Mouse (Mus musculus) hindbrain, embryonic 15.5 days (tissue): ENCODE measurements around the gene N4bp2l2. TPM values are rescaled to one million over a fixed set of nuclear protein-coding genes. Genes with fewer than 3 reads are reported as not detected.

Experiments used
- ATAC-seq: fragments of 200-750 bp; cut with Nextera tagmentation; 2 replicates; pipeline ENCODE4 v1.8.0; 2017; ENCODE audit warnings: low read depth, moderate number of reproducible peaks, moderate TSS enrichment; ENCODE audit not compliant: low FRiP score
- H3K27ac ChIP-seq: fragments of 300-500 bp; sonication (generic); replicated peaks from 2 replicates; pipeline ENCODE4 v1.5.1; 2015; ENCODE audit warnings: mild to moderate bottlenecking, inconsistent platforms
- H3K27me3 ChIP-seq: fragments of 300-500 bp; sonication (generic); 2 replicates; pipeline ENCODE4 v1.6.1; 2015; ENCODE audit warnings: control low read depth, inconsistent platforms
- H3K36me3 ChIP-seq: fragments of 300-500 bp; sonication (generic); 2 replicates; pipeline ENCODE4 v1.6.1; 2015; ENCODE audit warnings: control low read depth, inconsistent platforms
- H3K4me1 ChIP-seq: fragments of 300-500 bp; sonication (generic); replicated peaks from 2 replicates; pipeline ENCODE4 v1.6.1; 2015; ENCODE audit warnings: control low read depth, inconsistent platforms
- H3K4me2 ChIP-seq: fragments of 300-500 bp; sonication (generic); 2 replicates; pipeline ENCODE4 v1.6.1; 2015; ENCODE audit warnings: moderate library complexity, mild to moderate bottlenecking, inconsistent platforms
- H3K4me3 ChIP-seq: fragments of 300-500 bp; sonication (generic); 2 replicates; pipeline ENCODE4 v1.5.1; 2015; ENCODE audit warnings: mild to moderate bottlenecking, inconsistent platforms
- H3K9ac ChIP-seq: fragments of 300-500 bp; sonication (generic); 2 replicates; pipeline ENCODE4 v1.6.1; 2015; ENCODE audit warnings: inconsistent platforms
- H3K9me3 ChIP-seq: fragments of 300-500 bp; sonication (generic); 2 replicates; pipeline ENCODE4 v1.6.1; 2016; ENCODE audit warnings: control low read depth, inconsistent platforms
- WGBS: fragments of 180-500 bp; shearing (Covaris S2); methylation state at CpG from one replicate; pipeline ENCODE4 v1.1.7; 2015; 5-methylcytosine and 5-hydroxymethylcytosine counted together
- polyA plus RNA-seq: library from polyadenylated mRNA; unstranded; fragments of >200 nt; fragmentation: Nextera tagmentation; extraction: Ambion mirVana; gene quantifications from 2 replicates; pipeline ENCODE4 v1.2.1, GENCODE M21; 2015

The N4bp2l2 gene
- polyA plus RNA-seq, 1 experiment from 2014 or later = 30.4 TPM

GRCm38 (mm10) chr5:150592904-150593755 lies 72.9 kb downstream of the N4bp2l2 start:
- Histone ChIP-seq H3K9me3 (no peaks in the 10 kb centered on the region), H3K27me3 (peaks cover 14% of the 10 kb centered on the region), H3K9ac (peak overlapping the region; percentile 80), H3K4me2 (peak overlapping the region; percentile 92), H3K27ac (peak overlapping the region; percentile 77), H3K4me1 (peaks cover 16% of the 10 kb centered on the region), H3K4me3 (peak overlapping the region; percentile 90), H3K36me3 (no peaks in the 10 kb centered on the region; the same call in 1 of the 2 replicates)
- WGBS = 8% methylated on average over 40 of the region's 40 CpGs
- ATAC-seq = peak; percentile 55; the same call in 1 of the 2 replicates

DNA sequence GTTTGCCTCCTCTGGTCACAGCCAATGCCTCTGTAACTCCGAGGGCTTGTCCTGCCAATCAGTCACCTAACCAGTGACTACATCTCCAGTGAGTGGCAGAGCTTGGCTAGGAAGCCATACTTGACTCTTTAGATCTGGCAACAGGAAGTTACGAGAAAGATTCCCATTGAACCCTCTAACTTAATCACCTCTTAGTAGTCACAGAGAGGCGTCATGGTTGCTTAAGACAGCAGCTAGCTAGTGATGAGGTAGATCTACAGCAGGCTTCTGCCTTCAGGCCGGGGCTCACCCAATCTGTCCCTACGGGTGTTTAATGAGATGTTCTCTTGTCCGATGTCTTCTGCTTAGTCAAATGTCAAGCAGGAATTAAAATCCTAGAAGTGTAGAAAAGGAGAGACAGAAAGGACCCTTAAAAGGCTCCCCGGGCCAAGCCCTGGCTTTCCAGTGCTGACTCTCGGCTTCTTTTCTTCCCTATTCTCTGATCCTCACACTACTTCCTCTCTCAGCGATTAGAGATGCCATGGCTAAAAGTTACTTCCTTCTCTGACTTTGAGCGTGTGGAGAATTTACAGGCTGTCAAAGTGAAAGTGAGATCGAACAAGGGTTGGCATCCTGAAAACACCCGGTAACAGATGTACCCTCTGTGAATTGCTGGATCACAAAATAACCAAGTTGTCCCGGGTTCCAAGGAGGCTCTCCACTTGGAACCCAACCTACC lies 73.6 kb downstream of the N4bp2l2 start:
- Histone ChIP-seq H3K9ac (0 out of 2 replicates have a peak overlapping the region, but pooled peaks have one; percentile 80), H3K36me3 (no peaks in the 10 kb centered on the region; the same call in 1 of the 2 replicates), H3K4me3 (peak overlapping the region; percentile 90), H3K27me3 (peaks cover 14% of the 10 kb centered on the region), H3K4me1 (peaks cover 16% of the 10 kb centered on the region), H3K4me2 (peak overlapping the region; percentile 92), H3K9me3 (no peaks in the 10 kb centered on the region), H3K27ac (no peak overlapping the region)
- WGBS = 84% methylated on average over 13 of the region's 13 CpGs
- ATAC-seq = no peak

- Histone ChIP-seq H3K36me3 (no peaks in the 10 kb centered on the region; the same call in 1 of the 2 replicates), H3K27me3 (0 out of 2 replicates have a peak, but pooled peaks cover 4% of the 10 kb centered on the region), H3K27ac (no peak overlapping the region), H3K9ac (no peak overlapping the region), H3K4me1 (peaks cover 13% of the 10 kb centered on the region), H3K4me2 (no peak overlapping the region), H3K4me3 (no peak overlapping the region), H3K9me3 (no peaks in the 10 kb centered on the region)
- 80% methylated on average over 2 of the region's 2 CpGs for WGBS
- no peak for ATAC-seq
Observed at GRCm38 (mm10) chr5:150589945-150590344, 76.0 kb downstream of the N4bp2l2 start.

DNA sequence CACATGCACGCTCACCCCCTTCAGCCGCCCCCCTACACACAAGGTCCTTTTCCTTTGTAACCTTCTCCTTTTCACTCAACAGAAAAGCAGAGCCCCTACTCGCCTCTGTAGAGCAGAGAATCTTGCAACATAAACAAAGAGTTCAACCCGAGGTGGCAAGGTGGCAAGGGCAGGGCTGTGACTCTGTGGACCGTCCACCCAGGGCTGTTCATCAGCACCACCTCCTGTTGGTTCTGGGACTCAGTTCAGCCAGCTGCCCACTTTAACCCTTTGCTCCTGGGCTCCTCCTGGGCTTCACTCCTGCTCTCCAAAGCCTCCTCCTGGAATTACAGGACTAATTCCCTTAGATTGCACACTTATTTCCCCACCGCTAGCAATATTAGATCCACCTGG lies 81.7 kb downstream of the N4bp2l2 start:
- H3K27me3 ChIP-seq = no peaks in the 10 kb centered on the region
- H3K9me3 ChIP-seq = no peaks in the 10 kb centered on the region
- no peaks in the 10 kb centered on the region for H3K36me3 ChIP-seq
- no peak overlapping the region for H3K9ac ChIP-seq
- no peaks in the 10 kb centered on the region for H3K4me1 ChIP-seq
- H3K27ac ChIP-seq = no peak overlapping the region
- WGBS = 47% methylated on average over 6 of the region's 6 CpGs
- no peak for ATAC-seq
- H3K4me3 ChIP-seq = no peak overlapping the region
- H3K4me2 ChIP-seq = no peak overlapping the region

- no peaks in the 10 kb centered on the region for H3K27me3 ChIP-seq
- H3K4me2 ChIP-seq = no peak overlapping the region
- WGBS = 65% methylated on average over 5 of the region's 5 CpGs
- H3K4me3 ChIP-seq = no peak overlapping the region
- H3K9me3 ChIP-seq = no peaks in the 10 kb centered on the region
- H3K27ac ChIP-seq = no peak overlapping the region
- no peak for ATAC-seq
- H3K36me3 ChIP-seq = no peaks in the 10 kb centered on the region
- H3K4me1 ChIP-seq = no peaks in the 10 kb centered on the region
- H3K9ac ChIP-seq = no peak overlapping the region
Observed at GRCm38 (mm10) chr5:150583622-150584336, 82.2 kb downstream of the N4bp2l2 start.

DNA sequence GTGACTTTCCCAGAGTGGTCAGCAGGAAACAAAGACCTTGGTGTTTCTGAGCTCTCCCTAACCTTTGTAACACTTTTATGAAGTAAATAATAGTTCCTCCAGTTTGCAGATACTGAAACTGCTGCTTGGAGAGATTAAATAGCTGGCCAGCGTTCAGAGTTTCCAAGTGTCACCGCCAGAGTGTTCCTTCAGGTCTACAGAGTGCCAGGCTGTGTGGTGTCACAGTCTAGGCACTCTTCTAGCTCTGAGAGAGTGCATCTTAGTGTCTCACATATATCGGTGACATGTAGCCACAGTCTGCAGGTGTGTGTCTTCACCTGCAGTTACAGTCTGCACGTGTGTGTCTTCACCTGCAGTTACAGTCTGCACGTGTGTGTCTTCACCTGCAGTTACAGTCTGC lies 82.8 kb downstream of the N4bp2l2 start:
- H3K9ac ChIP-seq = no peak overlapping the region
- no peaks in the 10 kb centered on the region for H3K9me3 ChIP-seq
- no peak overlapping the region for H3K27ac ChIP-seq
- no peak overlapping the region for H3K4me3 ChIP-seq
- H3K36me3 ChIP-seq = no peaks in the 10 kb centered on the region
- no peak for ATAC-seq
- H3K27me3 ChIP-seq = no peaks in the 10 kb centered on the region
- H3K4me2 ChIP-seq = no peak overlapping the region
- 84% methylated on average over 5 of the region's 5 CpGs for WGBS
- no peaks in the 10 kb centered on the region for H3K4me1 ChIP-seq

DNA sequence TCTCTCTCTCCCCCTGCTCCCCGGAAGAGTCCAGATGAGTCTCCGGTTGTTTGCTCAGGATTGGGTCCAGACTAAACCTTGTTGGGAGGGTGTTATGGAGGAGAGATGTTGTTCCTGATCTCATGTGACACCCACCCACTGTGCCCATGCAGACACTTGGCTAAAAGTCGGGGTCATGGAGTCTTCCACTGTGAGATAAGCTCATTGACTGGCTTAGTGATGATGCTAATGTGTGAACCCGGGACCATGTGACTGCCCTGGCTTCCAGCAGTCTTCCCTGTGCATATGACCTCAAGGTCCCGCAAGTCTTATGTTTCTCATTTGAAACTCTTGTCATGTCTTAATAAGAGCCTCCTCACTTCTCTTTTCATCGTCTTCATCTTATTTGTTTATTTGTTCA lies 84.8 kb downstream of the N4bp2l2 start:
- no peak overlapping the region for H3K27ac ChIP-seq
- no peaks in the 10 kb centered on the region for H3K4me1 ChIP-seq
- no peaks in the 10 kb centered on the region for H3K27me3 ChIP-seq
- no peaks in the 10 kb centered on the region for H3K9me3 ChIP-seq
- no peak overlapping the region for H3K4me3 ChIP-seq
- H3K9ac ChIP-seq = no peak overlapping the region
- 0 out of 2 replicates have a peak, but pooled peaks cover 1% of the 10 kb centered on the region for H3K36me3 ChIP-seq
- no peak for ATAC-seq
- 77% methylated on average over 6 of the region's 6 CpGs for WGBS
- H3K4me2 ChIP-seq = no peak overlapping the region

DNA sequence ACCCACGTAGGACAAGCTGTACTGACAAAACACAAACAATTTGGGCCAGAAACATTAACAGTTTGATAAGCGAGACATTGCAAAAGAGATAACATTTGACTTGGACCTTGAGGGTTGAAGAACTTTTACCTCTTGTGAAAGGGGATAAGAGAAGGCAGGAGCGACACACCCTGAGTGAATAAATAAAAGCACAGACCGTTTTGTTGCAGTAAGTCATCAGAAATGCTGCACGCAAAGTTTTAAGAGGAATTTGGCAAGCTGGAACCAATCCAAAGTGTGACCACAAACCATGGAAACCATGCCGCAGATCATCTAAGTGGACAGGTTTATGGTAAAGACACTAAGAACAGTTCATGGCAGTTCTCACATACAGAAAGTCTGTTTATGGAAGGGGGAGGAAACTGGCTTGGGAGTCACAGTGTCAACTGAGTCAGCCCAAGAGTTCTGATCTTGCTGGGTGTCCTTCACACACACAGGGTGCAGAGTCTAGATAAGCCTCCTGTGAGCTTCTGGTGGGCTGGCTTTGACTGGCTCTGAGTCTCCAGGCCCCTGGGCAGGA lies 87.3 kb downstream of the N4bp2l2 start:
- no peak overlapping the region for H3K4me3 ChIP-seq
- H3K9me3 ChIP-seq = no peaks in the 10 kb centered on the region
- no peaks in the 10 kb centered on the region for H3K27me3 ChIP-seq
- WGBS = 88% methylated on average over 6 of the region's 6 CpGs
- H3K36me3 ChIP-seq = peaks cover 6% of the 10 kb centered on the region
- H3K27ac ChIP-seq = no peak overlapping the region
- H3K4me1 ChIP-seq = no peaks in the 10 kb centered on the region
- H3K9ac ChIP-seq = no peak overlapping the region
- no peak overlapping the region for H3K4me2 ChIP-seq
- ATAC-seq = no peak

- H3K9ac ChIP-seq = no peak overlapping the region
- H3K4me2 ChIP-seq = no peak overlapping the region
- no peaks in the 10 kb centered on the region for H3K9me3 ChIP-seq
- no peaks in the 10 kb centered on the region for H3K27me3 ChIP-seq
- no peak for ATAC-seq
- no peak overlapping the region for H3K27ac ChIP-seq
- no peaks in the 10 kb centered on the region for H3K4me1 ChIP-seq
- H3K4me3 ChIP-seq = no peak overlapping the region
- H3K36me3 ChIP-seq = peaks cover 25% of the 10 kb centered on the region
- 88% methylated on average over 11 of the region's 11 CpGs for WGBS
Observed at GRCm38 (mm10) chr5:150576832-150577231, 89.2 kb downstream of the N4bp2l2 start.

- H3K9ac ChIP-seq = no peak overlapping the region
- no peak overlapping the region for H3K27ac ChIP-seq
- H3K27me3 ChIP-seq = no peaks in the 10 kb centered on the region
- no peak overlapping the region for H3K4me2 ChIP-seq
- H3K36me3 ChIP-seq = peaks cover 28% of the 10 kb centered on the region
- H3K4me1 ChIP-seq = no peaks in the 10 kb centered on the region
- no peaks in the 10 kb centered on the region for H3K9me3 ChIP-seq
- no peak overlapping the region for H3K4me3 ChIP-seq
- ATAC-seq = no peak
- WGBS = 85% methylated on average over 5 of the region's 5 CpGs
Observed at GRCm38 (mm10) chr5:150574885-150575284, 91.1 kb downstream of the N4bp2l2 start.

- Histone ChIP-seq H3K4me2 (no peak overlapping the region), H3K27ac (no peak overlapping the region), H3K36me3 (peaks cover 30% of the 10 kb centered on the region), H3K27me3 (no peaks in the 10 kb centered on the region), H3K4me1 (no peaks in the 10 kb centered on the region), H3K9me3 (no peaks in the 10 kb centered on the region), H3K9ac (no peak overlapping the region), H3K4me3 (no peak overlapping the region)
- WGBS = 97% methylated on average over 3 of the region's 3 CpGs
- no peak for ATAC-seq
Observed at GRCm38 (mm10) chr5:150574403-150574802, 91.6 kb downstream of the N4bp2l2 start.
